Mouse (Mus musculus) kidney, adult 2 months (tissue): Measurements from ENCODE around the gene Gm21725. TPM values are rescaled to one million over a fixed set of nuclear protein-coding genes. Genes with fewer than 3 reads are reported as not detected.
"Not testable (repeated sequence)": the region's sequence is repeated elsewhere in the genome, so short reads cannot be mapped to it uniquely, and the experiment has no call there.

Experiments
- DNase-seq: peaks from one replicate; pipeline ENCODE4 v3.0.0; 2021
- H3K27ac ChIP-seq: fragments of 200-500 bp; 2 replicates; pipeline ENCODE4 v1.5.1; 2012; ENCODE audit warnings: low read depth, low read length, control low read depth, inconsistent platforms; ENCODE audit not compliant: insufficient read depth
- H3K27me3 ChIP-seq: fragments of 200-500 bp; replicated peaks from 2 replicates; pipeline ENCODE4 v1.6.1; 2012; ENCODE audit warnings: mild to moderate bottlenecking, moderate library complexity, low read length, inconsistent platforms; ENCODE audit not compliant: control insufficient read depth, insufficient read depth
- H3K36me3 ChIP-seq: fragments of 200-500 bp; 2 replicates; pipeline ENCODE4 v1.6.1; 2012; ENCODE audit warnings: mild to moderate bottlenecking, moderate library complexity, low read length, inconsistent platforms; ENCODE audit not compliant: control insufficient read depth, insufficient read depth
- H3K4me1 ChIP-seq: fragments of 200-500 bp; 2 replicates; pipeline ENCODE4 v1.6.1; 2011; ENCODE audit warnings: low read length; ENCODE audit not compliant: control insufficient read depth, insufficient read depth
- H3K4me3 ChIP-seq: fragments of 200-500 bp; 2 replicates; pipeline ENCODE4 v1.5.1; 2011; ENCODE audit warnings: mild to moderate bottlenecking, low read depth, low read length, control low read depth; ENCODE audit not compliant: insufficient read depth
- whole genome bisulfite sequencing: fragments of 180-500 bp; shearing (Covaris S2); methylation state at CpG from one replicate; pipeline ENCODE4 v1.1.7; 2018; 5-methylcytosine and 5-hydroxymethylcytosine counted together
- polyA plus RNA-seq: library from polyadenylated mRNA; depleted of rRNA; stranded (reverse); fragments of >200 nt; gene quantifications from 2 replicates; pipeline ENCODE4 v1.2.3, GENCODE M21; 2012; rRNA removed

Gene Gm21725
- polyA plus RNA-seq: not detected in 2 replicates

- H3K27ac ChIP-seq, DNase-seq, H3K27me3 ChIP-seq, H3K4me3 ChIP-seq, H3K36me3 ChIP-seq, H3K4me1 ChIP-seq: not testable (repeated sequence)
- no CpG with 5 or more reads among the region's 3 CpGs for WGBS
Measured at GRCm38 (mm10) chrY:13348963-13349362, at the start of gene Gm21725. Gene Gm21725, minus strand, starts transcription at chrY:13349063.

Other genes with a start within 250 kb of the Gm21725 start
- not detected in 2 replicates for gene Gm21891, start 215.6 kb downstream of the Gm21725 start, polyA plus RNA-seq
- gene Gm21425, start 187.1 kb downstream of the Gm21725 start, polyA plus RNA-seq: not detected in 2 replicates
- not detected in 2 replicates for gene Gm21828, start 125.1 kb downstream of the Gm21725 start, polyA plus RNA-seq
- gene Gm21440, start 96.7 kb downstream of the Gm21725 start, polyA plus RNA-seq: not detected in 2 replicates
- gene Gm21454, start 96.6 kb downstream of the Gm21725 start, polyA plus RNA-seq: not detected in 2 replicates
- gene Gm21866, start 116.5 kb upstream of the Gm21725 start, polyA plus RNA-seq: not detected in 2 replicates
- gene Gm20773, start 145.0 kb upstream of the Gm21725 start, polyA plus RNA-seq: not detected in 2 replicates